Mouse (Mus musculus) C2C12 (cell line): ENCODE measurements around the gene Sugp1.
"Not testable (repeated sequence)": the region's sequence is repeated elsewhere in the genome, so short reads cannot be mapped to it uniquely, and the experiment has no call there.

ENCODE experiments used
- CTCF ChIP-seq: IDR thresholded peaks from one replicate; pipeline ENCODE4 v1.5.1; 2011; ENCODE audit not compliant: control insufficient read depth, insufficient read depth, insufficient read length
- MAX ChIP-seq: IDR thresholded peaks from one replicate; pipeline ENCODE4 v1.6.1; 2011; ENCODE audit warnings: mild to moderate bottlenecking, control low read depth
- USF1 ChIP-seq: IDR thresholded peaks from one replicate; pipeline ENCODE4 v1.6.1; 2011; ENCODE audit warnings: low read depth, mild to moderate bottlenecking, control low read depth, moderate library complexity

DNA sequence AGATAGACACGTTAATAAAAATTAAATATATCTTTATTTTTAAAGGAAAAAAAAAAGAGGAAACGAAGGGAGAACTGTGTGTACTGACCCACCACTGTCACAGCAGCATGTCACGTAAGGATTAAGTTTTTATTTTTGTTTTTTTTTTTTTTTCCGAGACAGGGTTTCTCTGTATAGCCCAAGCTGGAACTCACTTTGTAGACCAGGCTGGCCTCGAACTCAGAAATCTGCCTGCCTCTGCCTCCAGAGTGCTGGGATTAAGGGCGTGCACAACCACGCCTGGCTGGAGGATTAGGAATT lies 40.8 kb upstream of the Sugp1 start:
- TF ChIP-seq CTCF, USF1, MAX: not testable (repeated sequence)
